Mouse (Mus musculus) liver, embryonic 14.5 days (tissue): ENCODE results near the gene Olfr536.

Experiments used
- CTCF ChIP-seq: IDR thresholded peaks from 2 replicates; pipeline ENCODE4 v1.5.1; 2016; ENCODE audit warnings: antibody characterized with exemption, low read depth, control low read depth
- EP300 ChIP-seq: IDR thresholded peaks from 2 replicates; pipeline ENCODE4 v1.6.1; 2016; ENCODE audit warnings: antibody characterized with exemption, low read depth

DNA sequence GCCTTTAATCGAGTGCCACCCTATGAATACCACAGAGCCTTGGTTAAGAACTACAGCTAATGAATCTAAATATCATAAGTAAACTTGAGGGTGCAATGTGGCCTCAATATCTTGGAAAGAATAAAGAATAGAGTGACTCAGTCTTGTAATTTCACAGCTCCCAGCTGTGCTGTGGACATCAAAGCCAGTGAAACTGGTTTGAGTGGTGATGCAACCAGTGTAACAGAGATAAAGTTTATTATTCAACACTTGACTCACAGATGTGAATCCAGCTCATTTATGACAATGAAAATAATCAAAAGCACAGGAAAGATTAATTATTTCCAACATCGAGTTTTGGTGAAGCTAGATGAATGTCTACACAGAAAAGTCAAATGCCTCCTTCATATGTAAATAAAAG, 32.5 kb upstream of the Olfr536 start:
- TF ChIP-seq CTCF (no peak), EP300 (no peak)
